Mouse (Mus musculus) fibroblast of lung, adult 2 months (primary cell): ENCODE data around the gene Zfhx3.
"Not testable (repeated sequence)": the region's sequence is repeated elsewhere in the genome, so short reads cannot be mapped to it uniquely, and the experiment has no call there.

Experiments
- DNase-seq: peaks from one replicate; pipeline ENCODE4 v3.0.0-alpha.2; 2011; ENCODE audit warnings: low read depth

Zfhx3 gene

DNA sequence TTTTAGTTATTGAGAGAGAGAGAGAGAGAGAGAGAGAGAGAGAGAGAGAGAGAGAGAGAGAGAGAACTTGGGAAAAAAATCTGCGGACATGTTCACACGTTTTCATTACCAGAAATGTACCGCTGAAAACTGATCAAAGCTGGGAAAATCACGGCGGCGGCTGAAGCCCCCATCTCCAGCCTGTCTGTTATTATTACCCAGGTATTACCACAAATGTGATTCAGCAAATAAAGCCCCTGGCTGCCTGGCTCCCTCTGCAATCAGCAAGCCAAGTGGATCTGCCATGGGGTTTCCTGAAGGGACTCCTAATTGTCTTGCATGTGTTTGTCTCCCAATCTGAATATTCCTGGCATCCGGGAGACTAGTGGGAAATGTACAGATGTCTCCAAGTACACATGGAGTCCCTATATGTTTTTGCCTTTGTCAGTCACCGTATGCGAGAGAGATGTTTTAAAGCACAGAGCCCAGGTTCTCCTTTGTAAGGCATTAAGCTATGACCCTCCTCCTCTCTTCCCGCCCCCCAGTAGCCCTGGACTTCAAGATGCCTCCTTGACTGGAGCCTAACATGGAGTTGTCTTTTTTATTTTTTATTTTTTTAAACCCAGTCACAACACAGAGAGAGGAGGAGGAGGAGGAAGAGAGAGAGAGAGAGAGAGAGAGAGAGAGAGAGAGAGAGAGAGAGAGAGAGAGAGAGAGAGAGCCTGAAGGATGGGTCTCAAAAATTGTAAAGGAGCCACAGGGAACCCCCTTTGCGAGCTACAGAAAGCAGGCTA is at the start of gene Zfhx3:
Gene Zfhx3, plus strand, starts transcription at position 723 of the 773 bp plus-strand sequence.
- no peak for DNase-seq

DNA sequence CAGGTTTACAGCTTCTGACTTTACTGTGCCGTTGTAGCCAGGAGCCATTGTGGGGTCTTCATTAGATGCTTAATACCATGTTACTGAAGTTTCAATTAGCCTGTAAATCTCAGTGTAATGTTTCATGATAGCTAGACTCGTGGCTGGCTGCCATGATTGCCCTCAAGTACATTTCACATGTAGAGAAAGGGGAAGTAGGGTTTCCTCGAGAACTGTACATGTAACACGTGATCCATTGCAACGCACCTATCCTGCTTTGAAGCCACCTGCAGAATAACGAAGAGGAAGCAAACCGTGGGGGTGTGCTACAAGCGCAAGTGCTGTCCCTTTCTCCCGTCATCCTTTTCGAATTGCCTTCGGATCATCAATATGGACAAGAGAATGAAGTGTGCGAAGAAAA is 23.5 kb upstream of the Zfhx3 start:
- DNase-seq = no peak

DNA sequence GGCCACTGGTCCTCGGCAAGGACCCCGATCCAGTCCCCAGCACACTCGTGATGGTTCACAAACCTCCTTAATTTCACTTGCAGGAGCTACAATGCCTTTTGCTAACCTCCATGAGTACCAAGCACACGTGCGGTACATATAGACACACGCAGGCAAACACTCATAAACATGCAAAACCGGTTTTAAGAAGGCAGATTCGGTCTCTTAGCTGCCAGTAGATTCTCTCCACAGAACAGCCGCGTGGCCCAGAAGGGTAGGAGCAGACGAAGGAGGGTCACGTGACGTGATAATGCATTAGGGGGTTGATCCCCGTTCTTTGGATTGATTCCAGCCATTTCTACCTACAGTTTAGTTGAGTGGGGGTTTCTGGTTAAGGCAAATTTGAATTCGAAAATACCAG is 16.3 kb upstream of the Zfhx3 start:
- DNase-seq = no peak

DNA sequence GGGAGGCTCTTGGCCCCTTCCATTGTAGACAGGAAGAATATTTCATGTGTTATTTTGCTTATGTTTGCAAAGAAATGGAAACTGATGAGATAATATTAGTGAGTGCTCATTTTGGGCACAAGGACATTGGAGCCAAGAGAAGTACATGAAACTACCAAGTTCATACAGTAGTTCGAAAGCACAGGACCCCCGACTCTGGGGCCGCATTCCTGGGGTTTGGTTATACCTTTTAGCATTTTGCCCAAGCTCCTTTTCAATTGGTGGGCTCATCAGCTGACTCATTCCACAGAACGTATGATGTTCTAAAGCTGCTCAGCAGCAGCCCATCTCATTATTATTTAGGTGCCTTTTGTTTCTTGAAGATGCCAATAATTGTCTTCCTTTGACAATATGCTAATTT is 5.7 kb upstream of the Zfhx3 start:
- no peak for DNase-seq

DNA sequence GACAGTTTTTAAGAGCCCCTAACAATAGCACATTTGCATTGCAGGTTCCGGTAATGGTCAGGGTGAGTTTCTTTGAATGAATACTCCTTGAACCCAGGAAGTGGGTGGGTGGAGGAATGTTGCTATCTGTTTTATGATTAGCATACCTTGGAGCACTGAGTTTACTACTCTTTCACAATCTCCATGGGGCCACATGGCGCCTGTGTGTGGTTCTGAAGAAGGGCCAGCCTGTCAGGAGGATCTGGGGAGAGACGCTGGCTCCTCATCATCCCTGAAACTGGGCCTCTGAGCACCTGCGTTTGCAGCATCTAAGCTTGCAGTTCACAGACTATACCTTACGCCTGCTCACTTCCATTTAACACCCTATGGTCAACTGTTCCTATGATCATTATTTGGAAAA is 4.2 kb upstream of the Zfhx3 start:
- DNase-seq = not testable (repeated sequence)

DNA sequence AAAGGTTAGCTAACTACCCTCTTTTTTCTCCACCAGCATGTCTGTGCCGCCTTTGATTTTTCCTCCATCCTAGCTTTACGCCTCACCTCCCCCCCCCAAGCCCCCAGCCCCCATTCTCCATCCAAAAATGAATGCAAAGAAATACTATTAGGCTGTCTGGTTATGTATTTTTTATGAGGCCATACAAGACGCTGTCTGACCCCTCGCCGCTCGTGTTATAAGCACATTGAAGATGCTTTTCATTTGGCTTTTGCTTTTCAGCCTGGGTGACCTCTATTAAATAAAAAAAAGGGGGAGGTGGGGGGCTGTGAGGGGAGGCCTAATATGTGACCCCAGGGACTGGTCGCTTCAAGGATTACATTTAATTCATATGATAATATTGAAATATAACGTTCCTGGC is 2.3 kb upstream of the Zfhx3 start:
- no peak for DNase-seq

DNA sequence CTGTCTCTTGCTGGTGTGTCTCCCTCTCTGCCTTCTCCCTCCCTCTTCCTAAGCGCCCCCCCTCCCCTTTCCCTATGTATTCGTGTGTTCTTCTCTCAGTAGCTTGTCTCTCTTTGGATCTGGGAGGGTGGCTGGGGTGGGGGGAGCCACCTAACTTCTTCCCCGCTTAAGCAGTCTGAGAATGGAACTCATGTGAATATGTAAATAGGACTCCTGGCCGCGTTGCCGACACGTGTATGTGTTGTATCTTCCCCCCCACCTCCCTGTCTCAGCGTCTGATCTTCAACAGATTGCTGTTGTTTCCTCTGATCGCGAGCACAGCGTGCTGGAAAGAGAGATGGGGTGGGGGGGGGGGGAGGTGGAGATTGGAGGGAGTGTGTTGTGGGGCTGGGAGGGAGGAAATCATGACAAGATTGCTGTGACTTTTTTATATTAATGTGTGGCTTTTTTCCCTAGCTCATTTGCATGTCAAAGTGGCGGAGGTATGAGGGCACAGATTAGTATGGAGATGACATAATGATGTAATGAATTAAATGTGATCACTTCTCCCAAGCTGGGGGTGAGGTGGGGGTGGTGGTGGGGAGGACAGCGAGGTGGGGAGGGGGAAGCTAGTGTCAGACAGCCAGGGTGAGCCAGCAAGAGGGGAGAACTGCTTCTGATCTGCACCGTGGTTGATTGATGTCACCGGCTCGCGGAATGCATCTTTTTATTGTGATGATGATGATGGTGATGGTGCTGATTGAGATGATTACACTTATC is 487 bp downstream of the Zfhx3 start:
- DNase-seq = no peak

DNA sequence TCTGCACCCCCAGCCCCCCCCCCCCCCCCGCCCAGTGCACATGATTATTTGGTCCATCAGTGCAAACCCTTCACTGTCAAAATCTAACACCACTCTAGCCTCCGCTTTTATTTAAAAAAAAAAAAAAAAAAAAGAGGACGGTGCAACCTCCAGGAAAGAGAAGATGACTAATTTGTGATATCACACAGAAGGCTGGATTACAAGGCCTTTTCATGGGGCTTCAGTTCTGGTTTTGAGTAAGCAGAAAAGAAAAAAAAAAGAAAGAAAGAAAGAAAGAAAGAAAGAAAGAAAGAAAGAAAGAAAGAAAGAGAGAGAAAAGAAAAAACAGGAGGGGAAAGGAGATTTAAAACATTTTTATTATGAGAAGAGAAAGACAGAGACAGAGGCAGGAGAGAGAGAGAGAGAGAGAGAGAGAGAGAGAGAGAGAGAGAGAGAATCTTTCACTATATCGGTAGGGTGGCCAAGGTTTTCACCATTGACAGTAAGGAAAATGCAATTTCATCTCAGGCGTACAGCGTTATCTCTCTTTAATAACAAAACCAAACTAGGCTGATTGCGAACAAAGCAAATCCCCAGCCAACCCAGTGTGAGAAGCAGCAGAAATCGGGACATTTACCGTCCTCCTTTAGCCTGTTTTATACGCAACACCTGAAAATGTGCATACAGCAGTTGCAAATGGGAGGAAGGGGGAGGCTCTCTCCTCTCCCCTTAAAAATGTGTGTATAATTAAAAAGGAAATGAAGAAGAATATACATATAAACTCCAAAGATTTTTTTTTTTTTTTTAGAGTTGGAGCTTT is 1.3 kb downstream of the Zfhx3 start:
- DNase-seq = no peak

DNA sequence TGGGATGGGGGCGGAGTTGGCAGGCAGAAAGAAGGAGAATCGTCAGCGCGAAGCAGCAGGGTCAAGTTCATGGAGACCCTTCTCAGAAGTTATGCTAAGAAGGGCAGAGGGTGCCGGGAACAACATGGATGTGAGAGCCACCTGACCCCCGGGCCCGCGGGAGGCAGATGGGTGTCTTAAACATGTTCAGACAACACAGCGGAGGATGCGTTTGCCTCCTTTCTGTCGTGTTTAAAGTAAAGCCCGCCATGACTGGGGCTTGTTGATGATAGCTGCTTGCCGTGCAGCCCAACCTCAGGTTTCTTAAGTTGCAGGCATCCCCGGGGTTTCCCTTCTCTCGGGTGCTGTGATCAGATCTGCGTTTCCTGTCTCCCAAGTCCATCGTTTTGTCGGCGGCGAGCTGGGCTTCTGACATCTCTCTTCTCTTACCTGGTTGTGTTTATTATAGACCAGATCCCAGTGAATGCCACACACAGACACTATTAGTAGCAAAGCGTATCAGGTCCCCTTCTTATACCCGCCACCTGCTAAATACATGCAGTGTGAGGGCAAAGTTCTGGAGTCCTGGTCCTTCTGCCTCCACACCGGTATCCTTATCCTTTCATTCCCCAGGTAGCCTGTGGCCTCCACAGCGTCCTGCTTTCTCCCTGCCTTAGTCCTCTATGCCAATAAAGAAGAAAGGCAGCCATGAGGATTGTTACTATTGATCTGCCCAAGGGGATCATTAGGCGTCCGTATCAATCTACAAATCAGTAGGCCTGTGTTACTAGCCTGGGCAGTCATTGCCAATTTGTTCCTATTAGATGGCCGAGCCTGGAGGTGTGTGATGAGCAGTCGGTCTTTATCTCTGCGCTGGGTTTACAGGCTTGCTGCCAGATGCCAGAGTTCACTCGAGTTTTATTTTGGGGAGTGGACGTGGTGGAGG is 2.5 kb downstream of the Zfhx3 start:
- no peak for DNase-seq

DNA sequence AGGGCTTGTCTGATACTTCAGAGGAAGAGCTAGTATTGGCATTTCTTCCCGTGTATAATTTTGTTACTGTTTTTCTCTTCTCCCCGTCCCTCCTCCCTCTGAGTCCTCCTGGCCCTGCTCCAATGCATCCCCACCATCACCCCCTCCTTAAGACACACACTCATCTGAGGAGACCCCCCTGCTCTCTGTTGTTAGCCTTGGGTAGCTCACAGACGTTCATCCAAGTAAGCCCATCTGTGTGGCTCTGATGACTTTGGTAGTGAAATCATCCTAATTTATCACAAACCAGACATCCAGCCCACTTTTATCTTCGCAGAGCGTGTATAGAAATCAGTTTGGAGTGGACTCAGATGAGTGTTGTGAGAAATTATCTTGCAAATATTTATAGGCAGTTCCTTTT is 4.4 kb downstream of the Zfhx3 start:
- no peak for DNase-seq

DNA sequence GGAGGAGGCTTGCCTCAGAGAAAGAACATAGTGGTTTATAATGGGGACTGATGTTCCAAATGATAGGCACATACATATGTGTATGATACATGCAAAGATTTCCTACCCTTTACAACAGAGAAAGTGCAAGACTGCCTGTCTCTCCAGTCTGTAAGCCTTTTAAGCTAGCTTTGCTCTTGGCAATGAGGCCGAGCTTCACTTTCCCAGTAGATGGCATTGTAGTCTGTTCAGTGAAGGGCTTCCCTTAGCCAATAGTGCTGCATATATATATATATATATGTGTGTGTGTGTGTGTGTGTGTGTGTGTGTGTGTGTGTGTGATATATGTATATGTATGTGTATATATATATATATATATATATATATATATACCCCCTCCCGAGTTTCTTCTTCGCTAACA is 13.4 kb downstream of the Zfhx3 start:
- DNase-seq = no peak

DNA sequence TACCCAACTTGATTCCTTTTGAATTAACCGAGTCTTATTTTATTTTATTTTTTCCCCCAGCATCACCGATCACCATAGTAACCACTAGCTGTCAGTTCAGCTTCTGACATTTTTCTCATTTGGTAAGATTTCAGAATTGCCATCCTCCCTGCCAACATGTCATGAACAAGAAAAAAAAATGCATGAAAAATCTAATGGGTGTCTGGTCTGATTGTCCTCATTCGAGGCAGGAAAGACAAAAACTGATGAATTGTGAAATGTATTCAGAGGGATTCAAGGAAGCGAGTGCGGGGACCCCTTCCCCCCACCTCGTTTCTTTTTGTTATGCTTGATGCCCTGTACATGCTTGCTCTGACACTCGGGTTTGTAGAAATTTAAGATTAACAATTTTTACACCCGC is 15.1 kb downstream of the Zfhx3 start:
- no peak for DNase-seq

DNA sequence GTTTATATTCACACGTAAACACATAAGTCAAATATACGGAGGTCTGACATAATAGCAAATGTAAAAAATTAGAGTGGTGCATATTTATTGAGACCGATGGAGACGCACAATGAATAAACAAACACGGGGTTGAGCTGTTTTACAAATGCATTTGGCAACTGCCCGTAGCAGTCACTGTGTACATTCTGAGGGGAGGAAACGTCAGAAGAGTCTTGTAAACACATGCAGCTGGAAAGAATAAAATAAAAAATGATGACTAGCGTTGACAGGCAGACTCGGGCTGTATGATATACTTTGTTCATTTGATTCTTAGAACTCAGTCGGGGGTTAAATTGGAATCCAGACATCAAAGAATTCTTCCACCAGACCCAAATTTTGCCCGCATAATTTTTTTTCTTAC is 18.0 kb downstream of the Zfhx3 start:
- DNase-seq = no peak

DNA sequence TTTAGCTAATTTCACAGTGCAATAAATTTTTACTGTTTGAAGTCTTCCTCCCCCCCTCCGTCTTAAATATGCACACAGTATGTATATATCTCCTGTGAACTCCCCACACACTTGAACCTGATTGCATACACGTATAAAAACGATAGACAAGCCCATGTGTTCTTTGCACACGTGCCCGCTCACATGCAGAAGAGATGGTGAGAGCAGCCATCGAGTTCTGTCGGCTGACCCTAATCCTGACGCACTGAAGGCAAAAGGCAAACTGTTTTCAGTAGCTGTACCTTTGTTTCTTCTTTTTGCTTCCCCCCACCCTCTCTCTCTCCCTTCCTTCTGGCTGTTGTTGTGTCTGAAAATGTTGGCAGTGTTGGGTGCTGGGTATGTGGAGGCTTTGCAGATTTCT is 18.4 kb downstream of the Zfhx3 start:
- no peak for DNase-seq

DNA sequence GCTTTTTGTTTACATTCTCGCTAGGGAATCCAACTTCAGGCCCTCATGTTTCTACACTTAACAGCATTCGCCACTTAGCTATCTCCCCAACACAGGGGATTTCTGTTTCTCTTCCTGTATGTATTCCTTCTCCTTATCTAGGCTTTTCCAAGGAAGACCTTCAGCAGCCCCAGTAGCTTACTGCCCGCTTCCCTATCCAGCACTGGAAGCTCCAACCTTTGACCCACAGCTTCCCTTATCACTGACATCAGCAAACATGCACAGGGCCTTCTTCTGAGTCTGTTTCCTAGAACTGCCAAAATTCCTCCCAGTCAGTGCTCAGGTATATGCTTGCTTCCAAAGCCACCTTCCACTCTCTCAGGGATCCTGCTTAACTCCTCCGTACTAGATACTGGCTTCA is 29.8 kb downstream of the Zfhx3 start:
- DNase-seq = no peak

DNA sequence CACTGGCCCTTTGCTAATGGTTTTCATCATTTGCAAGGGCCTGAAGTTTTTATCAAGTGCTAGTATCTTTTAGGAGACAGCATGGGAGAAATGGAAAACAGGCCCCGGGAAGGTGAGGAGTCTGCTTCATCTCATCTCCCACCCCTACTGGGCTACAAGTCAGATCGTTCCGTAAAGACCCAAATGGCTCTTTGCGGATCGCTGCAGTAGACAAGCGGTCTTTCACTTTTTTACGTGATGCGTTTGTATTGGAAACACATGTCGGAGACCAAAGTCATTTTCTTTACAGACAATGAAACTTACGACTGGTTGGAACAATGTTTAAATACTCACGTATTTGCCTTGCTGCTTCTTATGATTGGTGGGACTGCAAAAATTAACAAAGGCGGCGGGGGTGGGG is 32.0 kb downstream of the Zfhx3 start:
- DNase-seq = no peak

DNA sequence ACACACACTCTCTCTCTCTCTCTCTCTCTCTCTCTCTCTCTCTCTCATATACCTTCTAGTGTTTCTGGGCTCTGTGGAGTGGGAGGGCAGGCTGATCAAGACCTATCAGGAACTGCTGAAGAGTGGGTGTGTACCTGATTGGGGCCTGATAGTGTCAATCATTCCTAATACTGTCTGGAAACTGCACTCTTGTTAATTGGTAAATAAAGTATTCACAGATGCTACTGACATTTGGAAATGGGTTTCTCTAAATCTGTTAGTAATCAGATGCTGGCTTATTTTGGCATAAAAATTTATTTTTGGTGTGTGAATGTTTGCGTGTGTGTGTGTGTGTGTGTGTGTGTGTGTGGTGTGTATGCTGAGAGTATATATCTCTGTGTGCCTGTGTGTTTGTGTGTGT is 35.8 kb downstream of the Zfhx3 start:
- no peak for DNase-seq

DNA sequence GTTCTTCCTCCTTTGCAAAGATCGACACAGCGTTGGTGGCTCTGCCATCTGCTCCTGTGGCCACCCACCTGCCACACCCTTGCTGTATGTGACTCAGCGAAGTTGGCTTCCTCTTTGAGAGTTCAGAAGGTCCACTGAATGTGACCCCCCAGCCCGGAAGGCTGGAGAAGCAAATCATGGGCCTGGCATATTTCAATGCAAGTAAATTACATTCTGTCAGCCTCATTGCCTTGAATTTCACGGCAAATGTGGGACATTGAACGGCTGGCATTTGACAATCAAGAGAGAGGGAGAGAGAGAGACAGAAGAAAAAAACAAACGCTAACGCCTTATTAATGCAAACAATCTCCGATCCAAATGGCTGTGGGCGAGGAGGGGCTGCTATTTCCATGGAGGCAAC is 38.2 kb downstream of the Zfhx3 start:
- no peak for DNase-seq

DNA sequence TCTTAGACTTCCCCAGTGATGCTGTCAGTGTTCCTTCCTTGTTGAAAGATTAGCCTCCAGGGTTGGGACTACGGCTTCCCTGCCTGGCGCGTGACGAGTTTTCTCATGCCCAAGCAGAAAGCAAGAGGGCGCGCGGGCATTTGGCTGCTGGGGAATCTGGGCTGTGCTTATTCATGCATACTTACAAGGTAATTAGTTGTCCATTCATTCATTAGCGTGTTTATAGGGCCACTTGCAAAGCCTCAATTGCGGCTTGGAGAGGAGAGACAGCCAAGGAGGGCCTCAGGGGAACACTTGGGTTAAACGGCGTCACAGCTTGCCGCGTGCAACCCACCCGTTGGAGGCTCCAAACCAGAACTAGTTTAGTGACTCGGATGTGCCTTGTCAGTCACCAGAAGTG is 44.2 kb downstream of the Zfhx3 start:
- no peak for DNase-seq

DNA sequence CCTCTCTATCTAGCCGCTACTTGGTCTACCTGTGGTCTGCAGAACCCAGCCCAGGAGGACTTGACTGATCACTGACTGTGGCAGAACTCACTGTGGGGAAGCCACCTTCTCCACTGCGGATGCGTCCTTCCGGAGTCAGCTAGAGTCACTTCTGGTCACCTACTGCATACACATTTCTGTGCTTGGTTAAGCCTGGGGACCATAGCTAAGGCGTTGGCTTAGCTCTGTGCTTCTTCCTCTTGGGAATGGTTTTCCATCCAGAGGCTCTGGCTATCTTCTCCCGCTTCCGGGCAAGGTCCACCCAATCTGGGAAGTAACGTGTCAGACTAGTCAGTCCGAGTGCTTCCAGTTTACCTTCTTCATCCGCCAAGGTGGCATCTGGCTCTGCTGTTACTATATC is 56.4 kb downstream of the Zfhx3 start:
- no peak for DNase-seq

DNA sequence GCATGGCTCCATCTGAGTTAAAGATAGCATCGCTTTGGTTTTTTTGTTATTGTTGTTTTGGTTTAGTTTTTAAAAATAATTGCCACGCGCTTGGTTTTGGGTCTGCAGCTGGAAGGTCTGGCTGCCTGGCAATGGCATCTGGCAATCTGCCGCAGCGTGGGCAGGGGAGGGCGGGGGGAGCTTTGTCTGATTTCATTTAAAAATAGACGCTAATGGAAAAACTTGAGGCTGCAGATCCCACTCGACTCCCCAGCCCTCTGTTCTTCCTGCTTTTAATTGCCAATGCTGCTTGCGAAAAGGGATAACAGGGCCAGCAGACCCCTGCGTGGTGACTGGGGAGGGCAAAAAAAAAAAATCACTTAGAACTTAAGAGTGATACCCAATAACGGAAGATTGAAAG is 69.1 kb downstream of the Zfhx3 start:
- no peak for DNase-seq

DNA sequence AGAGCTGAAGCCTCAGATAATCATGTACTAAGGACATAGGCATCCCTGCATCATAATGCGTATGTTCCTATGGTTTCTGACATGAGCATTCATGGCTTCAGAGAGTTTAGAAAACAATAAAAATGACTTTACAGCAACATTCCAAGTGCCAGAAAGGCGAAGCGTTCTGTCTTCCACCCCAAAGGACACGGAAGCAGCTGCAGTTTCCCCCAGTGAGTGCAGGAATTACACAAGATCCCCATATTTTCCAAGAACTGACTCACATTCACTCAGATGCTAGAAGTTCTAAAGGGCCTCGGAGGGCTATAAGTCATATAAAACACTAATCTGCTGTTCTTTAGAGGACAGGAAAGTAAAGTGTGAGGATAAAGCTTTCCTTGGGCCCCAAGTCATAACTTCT is 75.3 kb downstream of the Zfhx3 start:
- no peak for DNase-seq
